Mouse (Mus musculus) E14TG2a.4 (cell line): ENCODE data around the gene Pla2g6.

ENCODE experiments used
- CTCF ChIP-seq: conservative IDR thresholded peaks from 2 replicates; pipeline ENCODE4 v1.5.1; 2014; ENCODE audit warnings: low read length
- NANOG ChIP-seq: IDR thresholded peaks from 2 replicates; pipeline ENCODE4 v1.6.1; 2014; ENCODE audit warnings: borderline replicate concordance, low read length, mixed read lengths
- POU5F1 ChIP-seq: IDR thresholded peaks from 2 replicates; pipeline ENCODE4 v1.6.1; 2014; ENCODE audit warnings: low read length, borderline replicate concordance

DNA sequence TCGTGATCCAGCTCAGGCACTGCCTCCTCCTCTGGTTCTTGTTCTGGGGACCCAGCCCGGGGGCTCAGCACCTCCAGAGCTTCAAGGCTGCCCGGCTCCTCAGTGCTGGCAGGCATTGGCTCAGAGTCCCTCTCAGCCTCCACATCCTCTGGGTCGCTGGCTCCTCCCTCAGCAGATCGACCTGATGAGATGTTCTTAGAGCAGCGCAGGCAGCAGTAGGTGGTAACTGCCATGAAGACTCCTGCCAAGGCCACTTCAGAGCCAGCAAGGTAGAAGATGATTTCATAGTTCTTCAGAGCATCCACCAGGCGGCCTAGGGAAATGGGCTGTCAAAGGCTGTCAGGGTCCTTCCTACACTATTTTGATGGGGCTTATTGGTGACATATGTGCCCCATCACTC lies 77.0 kb downstream of the Pla2g6 start:
- no peak for TF ChIP-seq CTCF
- no peak for TF ChIP-seq POU5F1
- no peak for TF ChIP-seq NANOG
